In genomic region chr10:5323741-5324395, GRCm38 (mm10) we compare ENCODE assay signal across 12 mouse cellular contexts.
"Had no signal": no experiment of that assay in that cellular context is flagged by ENCODE, and none has a peak within 500 bp of the region (broad histone marks: within the 10 kb centered on the region; RNA-seq: fewer than 3 reads in every experiment).

No protein-coding gene starts in this region.

- H3K27ac ChIP-seq: layer of hippocampus, adult 2 months; limb, embryonic 13.5 days; liver, embryonic 14.5 days; midbrain, embryonic 13.5 days; neural tube, embryonic 15.5 days had no signal

- ATAC-seq: midbrain, embryonic 13.5 days had no signal

- H3K36me3 ChIP-seq: limb, embryonic 13.5 days; midbrain, embryonic 13.5 days; neural tube, embryonic 15.5 days had no signal

- H3K27me3 ChIP-seq: limb, embryonic 13.5 days; midbrain, embryonic 13.5 days; neural tube, embryonic 15.5 days had no signal

- DNase-seq: kidney, postnatal 4 days; left cerebral cortex, postnatal 4 days; lung, adult 18-20 months; right cerebral cortex, adult 18-20 months; right cerebral cortex, postnatal 25 days; thymus, postnatal 36 days had no signal

- H3K9me3 ChIP-seq: limb, embryonic 13.5 days; midbrain, embryonic 13.5 days; neural tube, embryonic 15.5 days had no signal

- H3K9ac ChIP-seq: limb, embryonic 13.5 days; liver, embryonic 14.5 days; midbrain, embryonic 13.5 days; neural tube, embryonic 15.5 days had no signal

- H3K4me2 ChIP-seq: limb, embryonic 13.5 days; midbrain, embryonic 13.5 days; neural tube, embryonic 15.5 days had no signal

- H3K4me1 ChIP-seq: limb, embryonic 13.5 days; midbrain, embryonic 13.5 days; neural tube, embryonic 15.5 days had no signal

- H3K4me3 ChIP-seq: layer of hippocampus, adult 2 months; limb, embryonic 13.5 days; midbrain, embryonic 13.5 days; myocyte; neural tube, embryonic 15.5 days had no signal
